Mouse (Mus musculus): Measurements from ENCODE around the gene Esrrg. TPM values are rescaled to one million over a fixed set of nuclear protein-coding genes. Genes with fewer than 3 reads are reported as not detected.

The Esrrg gene
- polyA plus RNA-seq, 1 experiment, result 0.60 TPM

GRCm38 (mm10) chr1:187698201-187698600, 89.6 kb downstream of the Esrrg start:
- WGBS, result 88% methylated on average over 9 of the region's 9 CpGs
- DNase-seq (ENCODE audit: low read depth, low spot score), result no peak

GRCm38 (mm10) chr1:187700963-187701362, 92.4 kb downstream of the Esrrg start:
- no peak for DNase-seq (ENCODE audit: low read depth, low spot score)
- WGBS, result 84% methylated on average over 2 of the region's 2 CpGs

DNA sequence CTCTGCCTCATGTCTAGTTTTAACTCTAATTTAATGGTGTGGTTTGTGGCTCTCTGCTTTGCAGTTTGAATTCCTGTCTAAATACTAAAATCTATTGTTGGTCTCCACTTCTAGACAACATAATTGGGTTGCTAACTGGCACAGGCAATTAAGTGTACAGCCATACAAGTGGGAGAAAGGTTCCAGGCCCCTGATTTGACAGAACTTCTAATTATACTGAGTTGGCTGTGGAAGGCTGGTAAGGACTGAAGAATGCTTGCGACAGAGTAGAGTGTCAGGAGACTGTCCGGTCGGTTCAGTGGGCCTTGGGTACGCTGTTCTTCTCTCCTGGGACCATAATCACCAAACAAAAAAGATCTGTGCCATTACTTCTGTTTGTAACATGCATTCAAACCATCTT, 96.3 kb downstream of the Esrrg start:
- DNase-seq (ENCODE audit: low read depth, low spot score), result no peak

GRCm38 (mm10) chr1:187705348-187705747, 96.8 kb downstream of the Esrrg start:
- no peak for DNase-seq (ENCODE audit: low read depth, low spot score)
- WGBS, result 19% methylated on average over 5 of the region's 5 CpGs

More for the DNA sequence above, 96.3 kb downstream of the Esrrg start:
- WGBS, result 70% methylated on average over 4 of the region's 4 CpGs

GRCm38 (mm10) chr1:187706046-187706445, 97.5 kb downstream of the Esrrg start:
- WGBS, result 28% methylated on average over 6 of the region's 6 CpGs
- DNase-seq (ENCODE audit: low read depth, low spot score), result no peak

DNA sequence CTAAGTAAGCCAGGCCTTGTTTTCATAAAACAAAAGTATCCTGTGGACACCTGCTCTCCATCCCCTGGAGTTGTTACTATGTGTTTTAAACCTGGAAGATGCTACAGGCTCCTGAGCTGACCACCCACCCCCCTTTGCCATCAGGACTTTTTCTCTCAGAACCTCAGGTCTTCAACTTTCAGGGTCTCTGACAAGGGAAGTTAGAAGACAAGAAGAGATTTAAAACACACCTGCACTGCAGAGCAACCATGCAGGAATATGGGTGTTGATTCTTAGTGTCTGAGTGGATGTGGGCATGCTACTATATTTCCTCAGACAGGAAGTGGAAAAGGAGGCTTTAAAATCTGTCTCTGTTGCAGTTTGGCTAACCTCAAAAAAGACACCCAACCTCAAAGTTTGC, 98.6 kb downstream of the Esrrg start:
- DNase-seq (ENCODE audit: low read depth, low spot score), result no peak

DNA sequence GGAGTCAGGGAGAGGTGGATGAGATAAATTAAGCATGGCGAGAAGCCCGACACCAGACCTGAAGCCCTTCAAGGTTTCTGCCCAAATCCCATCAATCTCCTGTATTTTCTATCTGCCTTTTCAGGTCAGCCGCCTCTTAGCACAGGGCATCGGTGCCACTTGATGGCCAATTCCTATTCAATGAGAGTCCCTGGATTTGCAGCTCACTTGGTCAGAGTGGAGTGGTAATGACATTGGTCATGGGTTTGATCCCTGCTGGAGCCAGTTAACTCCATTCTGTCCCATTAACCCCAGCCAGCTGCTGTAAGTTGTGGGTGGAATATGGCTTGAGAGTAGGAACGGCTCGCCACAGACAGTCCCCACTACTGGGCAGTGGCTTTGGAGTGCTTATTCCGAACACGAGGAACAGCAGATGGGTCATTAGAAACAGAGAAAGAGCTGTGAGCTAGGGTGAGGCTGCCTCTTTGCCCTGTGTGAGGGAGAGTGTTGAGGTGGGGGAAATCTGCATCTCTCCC, 101.9 kb downstream of the Esrrg start:
- WGBS, result 94% methylated on average over 8 of the region's 8 CpGs

GRCm38 (mm10) chr1:187721035-187721434, 112.4 kb downstream of the Esrrg start:
- DNase-seq (ENCODE audit: low read depth, low spot score), result no peak
- WGBS, result 84% methylated on average over 3 of the region's 3 CpGs

More for the DNA sequence above, 101.9 kb downstream of the Esrrg start:
- no peak for DNase-seq (ENCODE audit: low read depth, low spot score)

GRCm38 (mm10) chr1:187722016-187722415, 113.4 kb downstream of the Esrrg start:
- DNase-seq (ENCODE audit: low read depth, low spot score), result no peak
- WGBS, result 61% methylated on average over 9 of the region's 9 CpGs

DNA sequence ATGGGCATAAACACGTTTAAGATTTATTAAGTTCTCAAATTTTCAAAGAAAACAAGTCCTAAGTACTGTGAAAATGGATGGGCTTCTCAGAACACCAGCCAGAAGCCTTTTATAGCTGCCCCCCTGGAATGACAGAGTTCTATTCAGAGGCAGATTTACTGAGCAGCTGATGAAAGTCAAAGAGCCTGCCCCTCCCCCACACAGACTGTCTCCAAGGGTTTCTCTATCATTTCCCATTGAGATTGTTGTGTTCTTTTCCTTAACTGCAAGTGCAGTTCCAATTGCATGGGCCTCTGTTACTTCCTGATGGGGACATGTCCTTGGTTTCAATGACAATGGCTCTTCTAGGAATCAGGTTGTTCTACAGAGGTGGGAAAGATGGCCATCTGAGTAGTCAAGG, 116.1 kb downstream of the Esrrg start:
- 51% methylated on average over 1 of the region's 1 CpGs for WGBS

GRCm38 (mm10) chr1:187725351-187725750, 116.8 kb downstream of the Esrrg start:
- 84% methylated on average over 1 of the region's 1 CpGs for WGBS
- DNase-seq (ENCODE audit: low read depth, low spot score), result no peak

More for the DNA sequence above, 116.1 kb downstream of the Esrrg start:
- no peak for DNase-seq (ENCODE audit: low read depth, low spot score)

- DNase-seq (ENCODE audit: low read depth, low spot score), result no peak
- WGBS, result 55% methylated on average over 4 of the region's 4 CpGs
Observed at GRCm38 (mm10) chr1:187731171-187731570, 122.6 kb downstream of the Esrrg start.

DNA sequence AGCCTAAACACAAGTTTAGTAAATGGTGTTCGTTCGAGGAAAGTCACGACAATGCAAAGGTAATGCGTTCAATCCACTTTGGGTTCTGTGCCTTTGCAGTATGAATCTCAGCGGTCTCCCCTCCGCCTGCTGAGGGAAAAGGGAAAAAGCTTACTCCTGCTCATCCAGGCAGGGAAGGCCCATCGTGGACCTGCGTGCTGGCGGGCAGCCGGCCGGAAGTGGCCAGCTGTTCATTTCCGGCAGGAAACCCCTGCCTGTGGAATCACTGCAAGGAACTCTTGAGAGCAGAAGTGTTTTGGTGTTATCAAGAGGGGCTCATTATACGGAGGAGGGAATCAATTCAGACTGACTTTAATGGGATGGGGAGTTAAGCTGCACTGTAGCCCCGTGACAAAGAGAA, 127.9 kb downstream of the Esrrg start:
- DNase-seq (ENCODE audit: low read depth, low spot score), result no peak
- WGBS, result 71% methylated on average over 14 of the region's 14 CpGs

- WGBS, result 94% methylated on average over 7 of the region's 7 CpGs
- DNase-seq (ENCODE audit: low read depth, low spot score), result no peak
Observed at GRCm38 (mm10) chr1:187737296-187737695, 128.7 kb downstream of the Esrrg start.

- DNase-seq (ENCODE audit: low read depth, low spot score), result no peak
- WGBS, result 51% methylated on average over 12 of the region's 12 CpGs
Observed at GRCm38 (mm10) chr1:187740531-187740930, 131.9 kb downstream of the Esrrg start.

DNA sequence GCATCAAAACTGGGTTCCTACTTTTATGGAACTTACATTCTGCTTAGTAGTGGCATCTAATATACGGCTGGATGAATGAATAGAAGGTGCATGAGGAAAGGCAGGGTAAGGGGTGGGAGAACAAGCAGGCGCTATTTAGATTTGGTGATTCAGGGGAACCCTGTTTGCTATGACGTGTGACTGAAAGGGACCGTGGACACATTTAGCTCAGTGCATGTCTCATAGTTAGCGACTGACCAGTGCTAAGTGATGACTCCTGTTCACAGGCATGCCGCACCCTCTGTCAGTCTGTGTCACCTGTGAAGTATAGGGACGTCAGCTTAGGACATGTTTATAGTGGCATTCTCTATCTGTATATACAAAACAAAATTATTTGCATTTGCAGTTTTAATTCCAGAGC, 132.7 kb downstream of the Esrrg start:
- 91% methylated on average over 7 of the region's 7 CpGs for WGBS
- DNase-seq (ENCODE audit: low read depth, low spot score), result no peak

GRCm38 (mm10) chr1:187742071-187742470, 133.5 kb downstream of the Esrrg start:
- 69% methylated on average over 8 of the region's 8 CpGs for WGBS
- no peak for DNase-seq (ENCODE audit: low read depth, low spot score)

GRCm38 (mm10) chr1:187749294-187749693, 140.7 kb downstream of the Esrrg start:
- 75% methylated on average over 3 of the region's 3 CpGs for WGBS
- no peak for DNase-seq (ENCODE audit: low read depth, low spot score)

DNA sequence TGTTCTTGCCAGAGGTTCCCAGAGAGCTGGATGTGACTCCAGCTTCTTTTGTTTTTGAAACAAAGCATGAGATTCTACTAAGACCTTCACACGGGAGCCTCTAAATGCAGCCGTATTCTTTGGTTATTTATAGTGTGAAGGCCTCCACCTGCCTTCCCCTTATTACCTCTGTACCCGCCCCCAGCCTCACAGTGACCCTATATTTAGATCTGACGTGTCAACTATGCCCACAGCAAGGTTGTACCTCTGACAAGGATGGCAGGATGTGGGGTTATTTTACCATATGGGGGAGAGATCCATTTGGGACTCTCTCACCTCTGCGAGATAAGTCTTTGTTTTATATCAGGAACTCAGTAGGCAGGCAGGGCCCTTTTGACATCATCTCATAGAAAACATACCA, 141.3 kb downstream of the Esrrg start:
- WGBS, result 71% methylated on average over 5 of the region's 5 CpGs
- no peak for DNase-seq (ENCODE audit: low read depth, low spot score)

GRCm38 (mm10) chr1:187755528-187755927, 146.9 kb downstream of the Esrrg start:
- DNase-seq (ENCODE audit: low read depth, low spot score), result no peak
- WGBS, result 95% methylated on average over 13 of the region's 13 CpGs

- WGBS, result 84% methylated on average over 1 of the region's 1 CpGs
Observed at GRCm38 (mm10) chr1:187757981-187758380, 149.4 kb downstream of the Esrrg start.

DNA sequence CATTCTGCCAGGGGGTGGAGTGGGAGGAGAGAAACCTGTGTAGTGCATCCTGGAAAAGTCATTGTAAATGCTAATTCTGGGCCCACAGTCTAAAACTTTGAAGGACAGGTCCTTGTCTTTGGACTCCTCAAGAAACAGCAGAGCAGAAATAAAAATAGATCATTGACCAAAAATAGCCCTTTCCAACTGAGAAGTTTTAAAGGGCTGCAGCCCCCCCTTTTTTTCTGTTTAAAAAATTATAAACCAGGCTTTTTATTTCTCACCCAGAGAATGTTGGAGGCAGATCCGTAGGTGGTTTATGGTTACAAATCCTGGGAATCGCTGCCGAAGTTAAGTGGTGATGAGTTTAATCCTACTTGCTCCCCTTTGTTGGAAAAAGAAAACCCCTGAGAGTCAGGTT, 150.0 kb downstream of the Esrrg start:
- WGBS, result 66% methylated on average over 3 of the region's 3 CpGs
- no peak for DNase-seq (ENCODE audit: low read depth, low spot score)

More at GRCm38 (mm10) chr1:187757981-187758380, 149.4 kb downstream of the Esrrg start:
- DNase-seq (ENCODE audit: low read depth, low spot score), result no peak
